Mouse (Mus musculus): Measurements from ENCODE around the gene Faf2.
A peak's percentile ranks its signal among the peaks of the same experiment; 100 is the strongest.

Gene Faf2

GRCm38 (mm10) chr13:54621155-54621932 lies at the start of gene Faf2:
Gene Faf2, plus strand, starts transcription at chr13:54621784.
- no peaks in the 10 kb centered on the region for H3K9me3 ChIP-seq (ENCODE audit: low read length)
- peaks cover 17% of the 10 kb centered on the region; the same call in 1 of the 2 replicates for H3K36me3 ChIP-seq (ENCODE audit: insufficient read depth, low read length)
- no peaks in the 10 kb centered on the region for H3K27me3 ChIP-seq (ENCODE audit: insufficient read depth, low read length)
- peaks cover 54% of the 10 kb centered on the region for H3K4me1 ChIP-seq (replicated peaks; ENCODE audit: low read depth, low read length)
- TF ChIP-seq POU5F1 (IDR thresholded peaks at IDR 0.05; ENCODE audit: borderline replicate concordance, low read length) (no peak), CTCF (conservative IDR thresholded peaks at IDR 0.05; ENCODE audit: low read length) (peak; percentile 74)
- H3K4me3 ChIP-seq (replicated peaks; ENCODE audit: low read length): peak within 1 kb of the TSS; percentile 100

DNA sequence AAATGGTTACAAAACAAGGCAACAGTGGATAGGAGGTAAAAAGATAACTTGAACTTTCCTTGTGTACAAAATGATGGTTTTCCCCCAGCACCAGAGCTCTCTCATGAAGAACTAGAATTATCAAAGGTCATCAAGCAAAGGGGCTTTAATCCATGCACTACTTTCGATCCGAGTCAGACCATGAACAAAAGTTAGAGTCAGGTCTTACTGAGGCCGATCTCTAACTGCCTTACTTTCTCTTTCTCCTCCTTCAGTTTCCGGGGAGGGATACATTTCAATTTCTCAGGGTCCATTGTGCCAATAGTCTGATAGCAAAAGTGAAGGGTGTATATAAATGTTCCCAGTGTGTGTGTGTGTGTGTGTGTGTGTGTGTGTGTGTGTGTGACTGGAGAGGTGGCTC lies 49.0 kb upstream of the Faf2 start:
- peaks cover 18% of the 10 kb centered on the region for H3K36me3 ChIP-seq (ENCODE audit: insufficient read depth, low read length)
- no peak overlapping the region for H3K4me3 ChIP-seq (replicated peaks; ENCODE audit: low read length)
- H3K9me3 ChIP-seq (ENCODE audit: low read length): no peaks in the 10 kb centered on the region
- peaks cover 20% of the 10 kb centered on the region for H3K27me3 ChIP-seq (ENCODE audit: insufficient read depth, low read length)
- no peak for TF ChIP-seq NANOG (IDR thresholded peaks at IDR 0.05; ENCODE audit: borderline replicate concordance, low read length)
- TF ChIP-seq POU5F1 (IDR thresholded peaks at IDR 0.05; ENCODE audit: borderline replicate concordance, low read length): no peak
- no peak for TF ChIP-seq CTCF (conservative IDR thresholded peaks at IDR 0.05; ENCODE audit: low read length)
- peaks cover 65% of the 10 kb centered on the region for H3K4me1 ChIP-seq (replicated peaks; ENCODE audit: low read depth, low read length)

DNA sequence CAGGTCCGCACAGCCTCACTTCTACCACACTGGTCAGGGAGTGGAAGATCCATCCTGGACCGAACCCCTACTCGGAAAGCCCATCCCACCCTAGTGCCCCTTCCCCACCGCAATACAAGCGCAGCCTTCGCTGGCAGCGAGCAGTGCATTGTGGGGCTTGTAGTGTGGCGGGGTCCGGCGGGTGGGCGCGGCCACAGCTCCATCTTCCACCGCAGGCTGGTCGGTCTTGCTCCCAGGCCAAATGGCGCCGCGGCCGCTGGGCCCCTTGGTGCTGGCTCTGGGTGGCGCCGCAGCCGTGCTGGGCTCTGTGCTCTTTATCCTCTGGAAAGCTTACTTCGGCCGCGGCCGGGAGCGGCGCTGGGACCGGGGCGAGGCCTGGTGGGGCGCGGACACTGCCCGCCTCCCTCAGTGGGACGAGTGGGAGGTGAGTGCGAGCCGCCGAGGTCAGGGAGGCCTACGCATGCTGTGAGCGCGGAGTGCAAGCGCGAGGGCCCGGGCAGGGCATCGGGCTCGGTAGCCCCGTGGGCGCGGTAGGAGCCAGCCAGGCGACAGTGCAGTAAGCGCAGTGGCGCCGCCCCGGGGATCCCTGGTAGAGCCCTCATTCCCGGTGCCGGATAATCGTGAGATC lies 46.6 kb upstream of the Faf2 start, which contains the start of gene Arl10:
Gene Arl10 (plus strand): TSS at position 162 of the 628 bp plus-strand sequence.
- H3K4me1 ChIP-seq (replicated peaks; ENCODE audit: low read depth, low read length): peaks cover 59% of the 10 kb centered on the region
- H3K4me3 ChIP-seq (replicated peaks; ENCODE audit: low read length): peak within 1 kb of the TSS; percentile 97
- H3K9me3 ChIP-seq (ENCODE audit: low read length): no peaks in the 10 kb centered on the region
- peaks cover 20% of the 10 kb centered on the region for H3K27me3 ChIP-seq (ENCODE audit: insufficient read depth, low read length)
- H3K36me3 ChIP-seq (ENCODE audit: insufficient read depth, low read length): peaks cover 37% of the 10 kb centered on the region
- TF ChIP-seq POU5F1 (IDR thresholded peaks at IDR 0.05; ENCODE audit: borderline replicate concordance, low read length) (no peak), CTCF (conservative IDR thresholded peaks at IDR 0.05; ENCODE audit: low read length) (no peak), NANOG (IDR thresholded peaks at IDR 0.05; ENCODE audit: borderline replicate concordance, low read length) (no peak)

DNA sequence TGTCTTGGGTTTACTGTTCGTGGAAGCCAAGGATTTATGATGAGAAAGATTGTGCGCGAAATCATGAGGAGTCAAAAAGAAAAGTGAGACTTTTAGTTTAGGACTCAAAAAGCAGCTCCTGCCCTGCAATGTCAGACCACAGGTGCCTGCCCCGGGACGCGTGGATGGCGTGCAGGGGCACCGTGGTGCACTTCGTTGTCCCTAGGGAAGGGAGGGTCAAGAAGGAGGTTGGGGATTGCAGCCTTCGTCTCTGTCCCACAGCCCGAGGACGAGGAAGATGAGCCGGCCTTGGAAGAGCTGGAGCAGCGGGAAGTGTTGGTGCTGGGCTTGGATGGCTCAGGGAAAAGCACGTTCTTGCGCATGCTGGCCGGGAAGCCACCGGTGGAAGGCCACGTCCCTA lies 46.1 kb upstream of the Faf2 start:
- Histone ChIP-seq H3K36me3 (ENCODE audit: insufficient read depth, low read length) (peaks cover 43% of the 10 kb centered on the region), H3K4me3 (replicated peaks; ENCODE audit: low read length) (peak overlapping the region; percentile 97), H3K27me3 (ENCODE audit: insufficient read depth, low read length) (peaks cover 20% of the 10 kb centered on the region), H3K4me1 (replicated peaks; ENCODE audit: low read depth, low read length) (peaks cover 60% of the 10 kb centered on the region), H3K9me3 (ENCODE audit: low read length) (no peaks in the 10 kb centered on the region)
- TF ChIP-seq POU5F1 (IDR thresholded peaks at IDR 0.05; ENCODE audit: borderline replicate concordance, low read length) (no peak), NANOG (IDR thresholded peaks at IDR 0.05; ENCODE audit: borderline replicate concordance, low read length) (no peak), CTCF (conservative IDR thresholded peaks at IDR 0.05; ENCODE audit: low read length) (no peak)

DNA sequence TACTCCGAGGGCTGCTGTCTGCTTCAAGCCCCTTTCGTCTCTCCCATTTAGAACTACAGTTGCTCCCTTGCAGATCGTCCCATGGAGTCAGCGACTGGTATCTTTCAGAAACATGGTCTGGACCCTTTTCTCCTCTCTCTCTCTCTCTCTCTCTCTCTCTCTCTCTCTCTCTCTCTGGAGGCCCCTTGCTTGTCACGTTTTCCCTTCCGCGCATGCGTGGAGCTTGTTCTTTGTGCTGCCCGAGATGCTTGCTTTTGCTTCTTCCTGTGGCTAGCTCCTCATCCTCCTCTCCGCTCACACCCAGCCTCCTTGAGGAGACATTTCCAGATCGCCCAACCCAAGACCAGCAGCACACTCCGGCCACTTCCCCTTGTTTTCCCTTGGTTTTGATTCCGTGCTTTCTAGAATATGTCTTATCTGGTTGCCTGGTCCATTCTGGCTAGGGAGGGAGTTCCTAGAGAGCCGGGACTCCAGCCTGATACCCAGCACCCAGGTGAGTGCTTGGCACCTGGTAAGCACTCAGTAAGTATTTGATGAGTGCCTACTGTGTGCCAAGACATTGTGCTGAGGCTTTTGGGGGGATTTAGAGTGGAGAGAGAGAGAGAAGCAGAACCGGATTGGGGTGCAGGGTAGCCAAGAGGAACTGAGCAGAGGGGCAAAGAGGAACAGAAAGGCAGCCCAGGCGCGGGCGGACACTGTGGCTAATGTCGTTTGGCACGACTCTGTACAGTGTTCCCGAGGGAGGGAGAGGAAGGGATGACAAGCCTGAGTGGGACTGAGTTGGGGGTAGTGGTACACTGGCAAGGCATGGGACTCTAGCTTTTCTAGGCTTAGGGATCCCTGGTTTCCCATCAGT lies 43.7 kb upstream of the Faf2 start:
- peaks cover 20% of the 10 kb centered on the region for H3K27me3 ChIP-seq (ENCODE audit: insufficient read depth, low read length)
- H3K4me3 ChIP-seq (replicated peaks; ENCODE audit: low read length): peak overlapping the region; percentile 58
- H3K9me3 ChIP-seq (ENCODE audit: low read length): no peaks in the 10 kb centered on the region
- no peak for TF ChIP-seq NANOG (IDR thresholded peaks at IDR 0.05; ENCODE audit: borderline replicate concordance, low read length)
- TF ChIP-seq POU5F1 (IDR thresholded peaks at IDR 0.05; ENCODE audit: borderline replicate concordance, low read length): no peak
- TF ChIP-seq CTCF (conservative IDR thresholded peaks at IDR 0.05; ENCODE audit: low read length): no peak
- H3K4me1 ChIP-seq (replicated peaks; ENCODE audit: low read depth, low read length): peaks cover 72% of the 10 kb centered on the region
- H3K36me3 ChIP-seq (ENCODE audit: insufficient read depth, low read length): peaks cover 67% of the 10 kb centered on the region

DNA sequence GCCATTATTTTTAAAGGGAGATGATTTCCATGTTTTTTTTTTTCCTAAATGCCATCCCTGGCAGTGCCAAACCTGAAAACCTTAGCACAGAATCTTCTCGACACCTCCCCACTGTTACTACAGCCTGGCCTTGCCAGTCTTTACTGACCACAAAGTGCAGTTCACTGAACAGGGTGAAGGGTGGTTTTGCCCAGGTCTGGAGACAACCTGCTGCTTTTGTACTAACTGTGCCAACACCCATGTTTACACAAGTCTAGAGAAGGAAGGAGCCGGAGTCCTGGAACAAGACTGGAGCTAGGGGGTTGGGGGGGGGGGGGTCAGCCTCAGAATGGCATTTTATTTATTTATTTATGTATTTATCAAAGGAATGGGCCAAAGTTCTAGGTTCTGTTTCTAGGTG lies 40.2 kb upstream of the Faf2 start:
- Histone ChIP-seq H3K4me3 (replicated peaks; ENCODE audit: low read length) (no peak overlapping the region), H3K36me3 (ENCODE audit: insufficient read depth, low read length) (peaks cover 96% of the 10 kb centered on the region), H3K27me3 (ENCODE audit: insufficient read depth, low read length) (peaks cover 5% of the 10 kb centered on the region; the same call in 1 of the 2 replicates), H3K4me1 (replicated peaks; ENCODE audit: low read depth, low read length) (peaks cover 63% of the 10 kb centered on the region), H3K9me3 (ENCODE audit: low read length) (no peaks in the 10 kb centered on the region)
- no peak for TF ChIP-seq POU5F1 (IDR thresholded peaks at IDR 0.05; ENCODE audit: borderline replicate concordance, low read length)
- no peak for TF ChIP-seq CTCF (conservative IDR thresholded peaks at IDR 0.05; ENCODE audit: low read length)
- no peak for TF ChIP-seq NANOG (IDR thresholded peaks at IDR 0.05; ENCODE audit: borderline replicate concordance, low read length)

DNA sequence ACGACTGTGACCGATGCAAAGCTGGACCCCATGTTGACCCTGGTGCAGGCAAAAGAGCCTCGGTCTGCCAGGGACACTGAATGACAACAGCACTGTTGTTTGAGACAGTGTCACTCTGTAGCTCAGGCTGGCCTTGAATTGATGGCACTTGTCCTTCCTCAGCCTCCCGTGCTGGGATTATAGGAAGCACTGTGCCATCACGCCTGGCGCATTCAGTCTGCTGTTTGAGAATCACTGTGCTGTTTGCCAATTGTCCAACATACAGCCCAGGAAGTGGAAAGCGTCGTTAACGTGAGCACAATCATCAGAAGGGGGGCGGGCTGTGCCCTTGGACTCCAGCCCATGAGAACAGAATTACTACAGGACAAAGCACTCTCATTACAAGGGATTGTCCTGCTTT lies 39.5 kb upstream of the Faf2 start:
- H3K4me3 ChIP-seq (replicated peaks; ENCODE audit: low read length): no peak overlapping the region
- H3K27me3 ChIP-seq (ENCODE audit: insufficient read depth, low read length): no peaks in the 10 kb centered on the region
- peaks cover 96% of the 10 kb centered on the region for H3K36me3 ChIP-seq (ENCODE audit: insufficient read depth, low read length)
- no peaks in the 10 kb centered on the region for H3K9me3 ChIP-seq (ENCODE audit: low read length)
- TF ChIP-seq CTCF (conservative IDR thresholded peaks at IDR 0.05; ENCODE audit: low read length) (no peak), NANOG (IDR thresholded peaks at IDR 0.05; ENCODE audit: borderline replicate concordance, low read length) (no peak), POU5F1 (IDR thresholded peaks at IDR 0.05; ENCODE audit: borderline replicate concordance, low read length) (no peak)
- H3K4me1 ChIP-seq (replicated peaks; ENCODE audit: low read depth, low read length): peaks cover 56% of the 10 kb centered on the region

DNA sequence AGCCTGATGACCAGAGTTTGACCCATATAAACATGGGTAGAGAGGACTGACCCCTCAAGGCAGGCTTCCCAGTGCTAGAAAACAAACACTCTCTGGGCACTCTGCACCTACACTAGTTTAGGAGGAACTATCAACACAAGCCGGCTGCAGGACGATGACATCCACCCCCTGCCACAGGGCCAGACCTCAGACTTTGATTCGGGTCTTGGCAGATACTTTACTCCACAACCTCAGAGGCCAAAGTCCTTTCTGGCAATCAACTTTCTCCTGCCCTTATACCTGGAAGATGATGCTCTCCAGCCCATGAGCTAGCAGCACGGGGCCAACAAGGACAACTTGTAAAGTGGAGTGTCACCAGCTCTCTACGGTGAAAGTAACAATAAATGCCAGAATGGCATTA lies 38.7 kb upstream of the Faf2 start:
- no peak for TF ChIP-seq NANOG (IDR thresholded peaks at IDR 0.05; ENCODE audit: borderline replicate concordance, low read length)
- no peak for TF ChIP-seq POU5F1 (IDR thresholded peaks at IDR 0.05; ENCODE audit: borderline replicate concordance, low read length)
- TF ChIP-seq CTCF (conservative IDR thresholded peaks at IDR 0.05; ENCODE audit: low read length): no peak
- Histone ChIP-seq H3K9me3 (ENCODE audit: low read length) (no peaks in the 10 kb centered on the region), H3K36me3 (ENCODE audit: insufficient read depth, low read length) (peaks cover 98% of the 10 kb centered on the region), H3K27me3 (ENCODE audit: insufficient read depth, low read length) (no peaks in the 10 kb centered on the region), H3K4me3 (replicated peaks; ENCODE audit: low read length) (no peak overlapping the region), H3K4me1 (replicated peaks; ENCODE audit: low read depth, low read length) (peaks cover 49% of the 10 kb centered on the region)
